Mouse (Mus musculus) midbrain, embryonic 12.5 days (tissue): ENCODE data around the gene Bpifa1. TPM values are rescaled to one million over a fixed set of nuclear protein-coding genes. Genes with fewer than 3 reads are reported as not detected.
"Not testable (repeated sequence)": the region's sequence is repeated elsewhere in the genome, so short reads cannot be mapped to it uniquely, and the experiment has no call there.

ENCODE experiments used
- ATAC-seq: fragments of 200-750 bp; cut with Nextera tagmentation; 2 replicates; pipeline ENCODE4 v1.8.0; 2017; ENCODE audit warnings: low read depth, moderate TSS enrichment, moderate library complexity; ENCODE audit not compliant: low FRiP score
- H3K27ac ChIP-seq: fragments of 300-500 bp; sonication (generic); replicated peaks from 2 replicates; pipeline ENCODE4 v1.5.1; 2016; ENCODE audit warnings: mild to moderate bottlenecking
- H3K27me3 ChIP-seq: fragments of 300-500 bp; sonication (generic); 2 replicates; pipeline ENCODE4 v1.6.1; 2016; ENCODE audit warnings: mild to moderate bottlenecking
- H3K36me3 ChIP-seq: fragments of 300-500 bp; sonication (generic); 2 replicates; pipeline ENCODE4 v1.6.1; 2016
- H3K4me1 ChIP-seq: fragments of 300-500 bp; sonication (generic); 2 replicates; pipeline ENCODE4 v1.6.1; 2016
- H3K4me2 ChIP-seq: fragments of 300-500 bp; sonication (generic); replicated peaks from 2 replicates; pipeline ENCODE4 v1.6.1; 2016; ENCODE audit warnings: mild to moderate bottlenecking, moderate library complexity
- H3K4me3 ChIP-seq: fragments of 300-500 bp; sonication (generic); 2 replicates; pipeline ENCODE4 v1.5.1; 2016; ENCODE audit warnings: mild to moderate bottlenecking
- H3K9ac ChIP-seq: fragments of 300-500 bp; sonication (generic); replicated peaks from 2 replicates; pipeline ENCODE4 v1.6.1; 2016; ENCODE audit warnings: mild to moderate bottlenecking, moderate library complexity
- H3K9me3 ChIP-seq: fragments of 300-500 bp; sonication (generic); 2 replicates; pipeline ENCODE4 v1.6.1; 2016; ENCODE audit warnings: mild to moderate bottlenecking
- WGBS: fragments of 180-500 bp; shearing (Covaris S2); methylation state at CpG from one replicate; pipeline ENCODE4 v1.1.7; 2016; 5-methylcytosine and 5-hydroxymethylcytosine counted together
- polyA plus RNA-seq: library from polyadenylated mRNA; unstranded; fragments of >200 nt; fragmentation: Nextera tagmentation; extraction: Ambion mirVana; gene quantifications from 2 replicates; pipeline ENCODE4 v1.2.1, GENCODE M21; 2016

Bpifa1 gene
- polyA plus RNA-seq, 1 experiment from 2014 or later = not detected

GRCm38 (mm10) chr2:154183061-154183460, 40.4 kb downstream of the Bpifa1 start:
- ATAC-seq = not testable (repeated sequence)
- WGBS = 85% methylated on average over 4 of the region's 4 CpGs

GRCm38 (mm10) chr2:154185319-154185718, 42.6 kb downstream of the Bpifa1 start:
- Histone ChIP-seq H3K9ac (no peak overlapping the region), H3K4me2 (no peak overlapping the region), H3K4me3 (no peak overlapping the region), H3K27ac (no peak overlapping the region), H3K27me3 (no peaks in the 10 kb centered on the region), H3K9me3 (no peaks in the 10 kb centered on the region), H3K4me1 (no peaks in the 10 kb centered on the region), H3K36me3 (no peaks in the 10 kb centered on the region)
- no peak for ATAC-seq
- 85% methylated on average over 6 of the region's 6 CpGs for WGBS

More at GRCm38 (mm10) chr2:154183061-154183460, 40.4 kb downstream of the Bpifa1 start:
- not testable (repeated sequence) for H3K9ac ChIP-seq, H3K27me3 ChIP-seq, H3K36me3 ChIP-seq, H3K4me1 ChIP-seq, H3K4me3 ChIP-seq, H3K9me3 ChIP-seq, H3K4me2 ChIP-seq, H3K27ac ChIP-seq

DNA sequence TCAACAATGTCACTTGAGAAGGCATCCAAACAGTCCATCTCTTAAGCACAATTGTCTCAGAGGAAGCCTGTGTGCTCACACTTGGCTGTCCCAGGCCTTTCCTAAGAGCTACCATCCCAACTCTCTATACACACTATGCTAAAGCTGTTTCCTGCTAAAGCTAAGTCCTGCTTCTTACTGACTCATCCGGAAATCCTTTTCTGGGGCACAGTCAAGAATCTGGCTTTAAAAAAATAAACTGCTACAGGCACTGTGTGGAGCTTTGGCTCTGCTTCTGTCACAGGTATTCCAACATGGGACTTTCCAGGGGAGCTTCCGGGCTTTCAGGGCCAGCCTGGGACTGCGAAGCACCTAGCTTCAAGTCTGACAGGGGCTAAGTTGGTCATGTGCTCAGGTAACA, 43.1 kb downstream of the Bpifa1 start:
- no peak overlapping the region for H3K27ac ChIP-seq
- H3K9me3 ChIP-seq = no peaks in the 10 kb centered on the region
- WGBS = 85% methylated on average over 3 of the region's 3 CpGs
- H3K27me3 ChIP-seq = no peaks in the 10 kb centered on the region
- ATAC-seq = no peak
- no peaks in the 10 kb centered on the region for H3K4me1 ChIP-seq
- no peak overlapping the region for H3K4me3 ChIP-seq
- no peak overlapping the region for H3K9ac ChIP-seq
- no peaks in the 10 kb centered on the region for H3K36me3 ChIP-seq
- no peak overlapping the region for H3K4me2 ChIP-seq

- H3K9me3 ChIP-seq = no peaks in the 10 kb centered on the region
- H3K27me3 ChIP-seq = no peaks in the 10 kb centered on the region
- no peak overlapping the region for H3K27ac ChIP-seq
- H3K36me3 ChIP-seq = no peaks in the 10 kb centered on the region
- ATAC-seq = no peak
- no peak overlapping the region for H3K4me3 ChIP-seq
- no peaks in the 10 kb centered on the region for H3K4me1 ChIP-seq
- no peak overlapping the region for H3K4me2 ChIP-seq
- WGBS = 39% methylated on average over 5 of the region's 5 CpGs
- H3K9ac ChIP-seq = no peak overlapping the region
Measured at GRCm38 (mm10) chr2:154187468-154187867, 44.8 kb downstream of the Bpifa1 start.

GRCm38 (mm10) chr2:154189877-154190434, 47.3 kb downstream of the Bpifa1 start:
- Histone ChIP-seq H3K4me3 (no peak overlapping the region), H3K36me3 (no peaks in the 10 kb centered on the region), H3K4me2 (no peak overlapping the region), H3K27ac (no peak overlapping the region), H3K9me3 (no peaks in the 10 kb centered on the region), H3K27me3 (no peaks in the 10 kb centered on the region), H3K4me1 (no peaks in the 10 kb centered on the region), H3K9ac (no peak overlapping the region)
- 85% methylated on average over 7 of the region's 7 CpGs for WGBS
- no peak for ATAC-seq

DNA sequence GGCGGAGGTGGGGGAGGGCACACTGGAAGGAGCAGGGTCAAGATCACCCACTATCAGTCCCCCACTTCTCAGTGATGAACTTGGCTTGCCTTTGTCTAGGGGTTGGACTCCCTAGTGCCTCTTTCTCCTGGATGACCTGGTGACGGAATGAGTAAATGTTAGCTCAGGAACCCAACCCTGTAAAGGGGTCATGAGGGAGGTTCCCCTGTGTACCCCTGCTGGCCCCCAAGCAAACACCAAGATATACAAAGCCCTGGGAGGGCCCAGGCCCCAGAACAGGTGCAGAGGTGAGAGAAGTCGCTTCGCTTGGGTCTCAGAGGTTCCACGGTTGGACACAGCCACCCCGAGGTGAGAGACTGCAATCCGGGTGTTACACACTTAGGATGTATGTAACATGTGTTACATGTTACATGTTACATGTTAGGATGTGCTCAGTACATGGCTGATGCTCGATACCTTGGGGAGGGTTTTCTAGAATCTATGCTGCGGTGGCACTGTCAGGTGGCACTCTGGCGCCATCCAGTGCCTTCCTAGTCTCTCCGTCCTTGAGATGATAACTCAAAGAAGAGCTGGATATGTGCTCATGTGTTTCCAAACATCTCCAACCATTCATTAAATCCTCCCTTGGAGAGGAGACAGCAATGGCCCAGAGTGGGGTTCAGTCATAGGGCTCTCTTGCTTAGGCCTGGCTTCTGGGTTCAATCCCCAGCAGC, 48.0 kb downstream of the Bpifa1 start, which contains the start of gene Bpifb1:
Gene Bpifb1 (plus strand): TSS at position 273 of the 713 bp plus-strand sequence.
- 85% methylated on average over 11 of the region's 11 CpGs for WGBS
- Histone ChIP-seq H3K4me1 (no peaks in the 10 kb centered on the region), H3K27ac (no peak within 1 kb of the TSS), H3K4me2 (no peak within 1 kb of the TSS), H3K36me3 (no peaks in the 10 kb centered on the region), H3K27me3 (no peaks in the 10 kb centered on the region), H3K9ac (no peak within 1 kb of the TSS), H3K9me3 (no peaks in the 10 kb centered on the region), H3K4me3 (no peak within 1 kb of the TSS)
- no peak for ATAC-seq

DNA sequence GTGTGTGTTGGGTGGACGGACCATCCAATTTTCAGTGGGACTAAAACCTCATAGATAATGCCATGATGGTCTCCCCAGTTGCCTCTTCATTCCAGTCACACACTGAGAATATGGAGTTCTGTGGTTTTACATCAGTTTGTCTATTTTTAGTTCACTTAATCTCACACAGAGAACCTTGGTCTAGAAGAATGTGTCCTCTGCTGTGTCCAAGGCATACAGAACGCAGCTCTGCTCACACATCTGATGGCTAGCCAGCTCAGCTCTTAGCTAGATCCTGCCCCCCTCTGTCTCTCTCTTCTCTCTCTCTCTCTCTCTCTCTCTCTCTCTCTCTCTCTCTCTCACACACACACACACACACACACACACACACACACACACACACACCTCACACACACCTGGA, 49.5 kb downstream of the Bpifa1 start:
- Histone ChIP-seq H3K9ac (no peak overlapping the region), H3K27ac (no peak overlapping the region), H3K4me3 (no peak overlapping the region), H3K4me1 (no peaks in the 10 kb centered on the region), H3K4me2 (no peak overlapping the region), H3K36me3 (no peaks in the 10 kb centered on the region), H3K27me3 (no peaks in the 10 kb centered on the region), H3K9me3 (no peaks in the 10 kb centered on the region)
- 80% methylated on average over 1 of the region's 2 CpGs for WGBS
- ATAC-seq = no peak

DNA sequence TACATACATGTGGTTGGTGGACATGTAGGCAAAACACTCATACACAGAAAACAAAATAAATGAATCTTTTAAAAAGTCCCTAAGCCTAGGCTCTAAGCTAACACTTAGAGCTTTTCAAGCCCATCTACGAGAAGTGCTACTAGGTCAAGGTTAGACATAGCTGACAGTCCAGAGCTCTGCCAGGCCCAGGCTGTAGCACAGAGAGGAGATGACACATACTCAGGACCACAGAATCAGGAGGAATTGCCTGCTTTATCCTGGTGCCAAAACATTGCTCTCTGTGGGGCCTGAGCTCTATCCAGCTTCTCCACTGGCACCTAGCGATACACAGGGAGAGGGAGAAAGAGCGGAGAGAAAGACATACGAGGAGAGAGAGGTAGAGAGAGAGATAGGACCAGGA, 50.4 kb downstream of the Bpifa1 start:
- no peak overlapping the region for H3K27ac ChIP-seq
- 88% methylated on average over 4 of the region's 4 CpGs for WGBS
- no peak overlapping the region for H3K4me3 ChIP-seq
- no peak overlapping the region for H3K9ac ChIP-seq
- H3K9me3 ChIP-seq = no peaks in the 10 kb centered on the region
- no peaks in the 10 kb centered on the region for H3K4me1 ChIP-seq
- H3K36me3 ChIP-seq = no peaks in the 10 kb centered on the region
- no peak for ATAC-seq
- H3K27me3 ChIP-seq = no peaks in the 10 kb centered on the region
- no peak overlapping the region for H3K4me2 ChIP-seq

GRCm38 (mm10) chr2:154193994-154194504, 51.4 kb downstream of the Bpifa1 start:
- Histone ChIP-seq H3K4me3 (no peak overlapping the region), H3K27ac (no peak overlapping the region), H3K4me2 (no peak overlapping the region), H3K4me1 (no peaks in the 10 kb centered on the region), H3K27me3 (no peaks in the 10 kb centered on the region), H3K9ac (no peak overlapping the region), H3K36me3 (no peaks in the 10 kb centered on the region), H3K9me3 (no peaks in the 10 kb centered on the region)
- 61% methylated on average over 5 of the region's 5 CpGs for WGBS
- ATAC-seq = no peak

DNA sequence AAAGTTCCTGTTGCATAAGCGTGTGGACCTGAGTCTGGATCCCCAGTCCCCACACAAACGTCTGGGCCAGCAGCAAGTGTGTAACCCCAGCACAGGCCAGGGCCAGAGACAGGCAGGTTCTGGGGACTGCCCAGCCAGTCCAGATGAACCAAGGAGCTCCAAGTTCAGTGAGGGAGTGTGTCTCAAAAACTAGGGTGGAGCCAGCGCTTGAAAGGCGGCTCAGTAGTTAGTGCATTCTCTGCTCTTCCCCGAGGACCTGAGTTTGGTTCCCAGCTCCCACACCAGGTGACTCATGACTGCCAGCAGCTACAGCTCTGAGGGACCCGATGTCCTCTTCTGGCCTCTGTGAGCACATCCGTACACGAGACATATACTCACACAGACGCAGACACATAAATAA, 54.4 kb downstream of the Bpifa1 start:
- Histone ChIP-seq H3K27ac (no peak overlapping the region), H3K9ac (no peak overlapping the region), H3K27me3 (no peaks in the 10 kb centered on the region), H3K4me2 (no peak overlapping the region), H3K36me3 (no peaks in the 10 kb centered on the region), H3K4me1 (no peaks in the 10 kb centered on the region), H3K4me3 (no peak overlapping the region), H3K9me3 (no peaks in the 10 kb centered on the region)
- WGBS = 94% methylated on average over 9 of the region's 9 CpGs
- no peak for ATAC-seq
